Mouse (Mus musculus): ENCODE measurements around the gene Rai14. TPM values are rescaled to one million over a fixed set of nuclear protein-coding genes. Genes with fewer than 3 reads are reported as not detected.

The Rai14 gene
- polyA plus RNA-seq, 1 experiment from 2014 or later: 8.6 TPM

DNA sequence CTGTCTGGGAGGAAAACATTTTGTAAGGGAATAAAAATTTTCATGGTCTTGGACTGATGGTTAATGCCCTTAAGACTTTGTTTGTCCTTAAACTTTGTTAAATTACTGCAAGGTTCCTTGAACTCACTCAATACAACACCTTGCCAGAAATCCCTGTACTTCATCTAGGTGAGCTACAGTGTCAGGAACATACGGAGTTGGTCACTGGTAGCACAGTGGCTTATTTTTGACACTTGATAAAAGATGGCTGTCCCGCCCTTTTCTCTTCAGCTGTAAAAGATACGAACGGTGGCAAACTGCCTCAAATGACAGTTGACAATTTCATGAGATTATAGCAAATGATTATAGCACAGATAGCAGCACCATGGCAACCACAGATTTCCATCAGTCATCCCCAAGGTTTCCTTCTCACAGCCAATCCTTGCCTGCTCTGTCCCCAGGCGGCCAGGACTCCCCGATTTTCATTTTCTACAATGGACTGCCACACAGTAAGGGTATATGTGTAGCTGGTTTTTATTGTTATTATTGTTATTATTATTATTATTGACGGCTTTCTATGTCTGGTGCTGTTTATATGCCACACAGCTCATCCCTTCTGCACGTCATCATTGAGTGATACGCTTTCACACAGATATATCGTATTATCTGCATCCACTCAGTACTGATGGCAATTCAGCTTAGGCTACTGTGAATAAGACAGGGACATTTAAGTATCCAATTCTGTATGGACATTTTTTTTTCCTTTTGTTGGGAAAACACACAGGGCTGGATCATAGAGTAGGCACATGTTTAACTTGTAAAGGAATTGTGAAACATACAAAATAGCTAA, 129.9 kb downstream of the Rai14 start:
- 67% methylated on average over 10 of the region's 10 CpGs for WGBS

GRCm38 (mm10) chr15:10583408-10583807, 131.0 kb downstream of the Rai14 start:
- no peak overlapping the region for H3K4me2 ChIP-seq (ENCODE audit: low read length)
- peak; percentile 83; the same call in 1 of the 2 replicates for ATAC-seq
- no peak overlapping the region for H3K4me3 ChIP-seq (ENCODE audit: low read depth, low read length)
- 0 out of 2 replicates have a peak, but pooled peaks cover 2% of the 10 kb centered on the region for H3K4me1 ChIP-seq (ENCODE audit: control insufficient read depth, insufficient read depth, low read length)
- no peaks in the 10 kb centered on the region for H3K9me3 ChIP-seq (replicated peaks; ENCODE audit: control insufficient read depth, low read length, poor library complexity, severe bottlenecking)
- H3K27me3 ChIP-seq (ENCODE audit: control insufficient read depth, insufficient read depth, low read depth, low read length): no peaks in the 10 kb centered on the region
- no peak overlapping the region for H3K9ac ChIP-seq (ENCODE audit: low read depth, low read length)
- WGBS: 54% methylated on average over 8 of the region's 8 CpGs
- no peak overlapping the region for H3K27ac ChIP-seq (ENCODE audit: low read length)
- no peaks in the 10 kb centered on the region for H3K36me3 ChIP-seq (ENCODE audit: control insufficient read depth, insufficient read depth, low read length)

More for the DNA sequence above, 129.9 kb downstream of the Rai14 start:
- no peaks in the 10 kb centered on the region for H3K36me3 ChIP-seq (ENCODE audit: control insufficient read depth, insufficient read depth, low read length)
- H3K4me1 ChIP-seq (ENCODE audit: control insufficient read depth, insufficient read depth, low read length): 0 out of 2 replicates have a peak, but pooled peaks cover 2% of the 10 kb centered on the region
- H3K9ac ChIP-seq (ENCODE audit: low read depth, low read length): no peak overlapping the region
- H3K4me3 ChIP-seq (ENCODE audit: low read depth, low read length): no peak overlapping the region
- H3K27ac ChIP-seq (ENCODE audit: low read length): peak overlapping the region; percentile 41; the same call in 1 of the 2 replicates
- H3K27me3 ChIP-seq (ENCODE audit: control insufficient read depth, insufficient read depth, low read depth, low read length): no peaks in the 10 kb centered on the region
- no peaks in the 10 kb centered on the region for H3K9me3 ChIP-seq (replicated peaks; ENCODE audit: control insufficient read depth, low read length, poor library complexity, severe bottlenecking)
- ATAC-seq: peak; percentile 87
- H3K4me2 ChIP-seq (ENCODE audit: low read length): no peak overlapping the region

GRCm38 (mm10) chr15:10579159-10579558, 135.3 kb downstream of the Rai14 start:
- no peak overlapping the region for H3K4me3 ChIP-seq (ENCODE audit: low read depth, low read length)
- H3K27me3 ChIP-seq (ENCODE audit: control insufficient read depth, insufficient read depth, low read depth, low read length): no peaks in the 10 kb centered on the region
- H3K4me1 ChIP-seq (ENCODE audit: control insufficient read depth, insufficient read depth, low read length): no peaks in the 10 kb centered on the region
- no peak overlapping the region for H3K27ac ChIP-seq (ENCODE audit: low read length)
- no peak overlapping the region for H3K9ac ChIP-seq (ENCODE audit: low read depth, low read length)
- WGBS: 91% methylated on average over 3 of the region's 3 CpGs
- no peak for ATAC-seq
- H3K4me2 ChIP-seq (ENCODE audit: low read length): no peak overlapping the region
- H3K9me3 ChIP-seq (replicated peaks; ENCODE audit: control insufficient read depth, low read length, poor library complexity, severe bottlenecking): no peaks in the 10 kb centered on the region
- peaks cover 5% of the 10 kb centered on the region; the same call in 1 of the 2 replicates for H3K36me3 ChIP-seq (ENCODE audit: control insufficient read depth, insufficient read depth, low read length)

DNA sequence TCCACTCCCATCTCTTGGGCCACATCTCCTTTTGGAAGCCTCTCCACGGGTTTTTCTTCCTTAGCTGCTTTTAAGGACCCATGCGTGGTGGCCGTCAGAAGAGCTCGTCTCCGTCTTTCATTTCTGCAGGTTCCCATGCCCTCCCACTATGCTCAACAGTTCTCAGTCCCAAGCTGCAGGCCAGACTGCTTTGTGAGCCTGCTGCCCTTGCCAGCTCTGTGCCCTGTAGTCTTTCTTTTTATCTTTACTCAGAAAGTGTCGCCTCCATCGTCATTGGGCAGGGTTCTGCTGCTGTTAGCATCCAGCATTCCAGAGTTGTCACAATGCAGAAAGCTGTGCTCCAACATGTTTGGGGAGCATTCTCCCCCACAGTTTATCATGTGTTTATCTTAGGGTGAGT, 147.9 kb downstream of the Rai14 start:
- no peaks in the 10 kb centered on the region for H3K9me3 ChIP-seq (replicated peaks; ENCODE audit: control insufficient read depth, low read length, poor library complexity, severe bottlenecking)
- no peaks in the 10 kb centered on the region for H3K27me3 ChIP-seq (ENCODE audit: control insufficient read depth, insufficient read depth, low read depth, low read length)
- no peak overlapping the region for H3K27ac ChIP-seq (ENCODE audit: low read length)
- no peaks in the 10 kb centered on the region for H3K4me1 ChIP-seq (ENCODE audit: control insufficient read depth, insufficient read depth, low read length)
- WGBS: 90% methylated on average over 7 of the region's 7 CpGs
- ATAC-seq: no peak
- no peak overlapping the region for H3K4me3 ChIP-seq (ENCODE audit: low read depth, low read length)
- no peak overlapping the region for H3K9ac ChIP-seq (ENCODE audit: low read depth, low read length)
- H3K36me3 ChIP-seq (ENCODE audit: control insufficient read depth, insufficient read depth, low read length): no peaks in the 10 kb centered on the region
- H3K4me2 ChIP-seq (ENCODE audit: low read length): no peak overlapping the region

DNA sequence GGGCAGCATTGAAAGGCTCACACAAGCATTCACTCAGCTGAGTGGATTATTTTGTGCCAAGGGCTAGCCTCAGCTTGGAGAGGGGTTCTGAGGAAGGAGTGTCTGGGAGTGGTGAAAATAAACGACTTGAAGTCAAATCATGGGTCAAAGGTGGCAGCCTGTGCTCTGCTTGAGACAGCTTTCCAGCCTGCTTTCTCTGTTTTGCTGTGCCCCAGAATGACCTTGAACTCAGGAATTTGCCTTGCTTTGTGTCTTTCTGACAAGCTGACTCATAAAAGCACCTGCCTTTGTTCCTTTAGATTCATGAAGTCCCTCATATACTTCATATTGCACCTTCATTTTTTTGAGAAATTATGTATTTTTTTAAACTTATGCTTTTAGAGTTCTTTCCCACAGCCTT, 150.2 kb downstream of the Rai14 start:
- H3K4me2 ChIP-seq (ENCODE audit: low read length): no peak overlapping the region
- ATAC-seq: no peak
- H3K9ac ChIP-seq (ENCODE audit: low read depth, low read length): no peak overlapping the region
- H3K36me3 ChIP-seq (ENCODE audit: control insufficient read depth, insufficient read depth, low read length): no peaks in the 10 kb centered on the region
- H3K27ac ChIP-seq (ENCODE audit: low read length): no peak overlapping the region
- no peak overlapping the region for H3K4me3 ChIP-seq (ENCODE audit: low read depth, low read length)
- 70% methylated on average over 1 of the region's 1 CpGs for WGBS
- no peaks in the 10 kb centered on the region for H3K4me1 ChIP-seq (ENCODE audit: control insufficient read depth, insufficient read depth, low read length)
- H3K9me3 ChIP-seq (replicated peaks; ENCODE audit: control insufficient read depth, low read length, poor library complexity, severe bottlenecking): no peaks in the 10 kb centered on the region
- no peaks in the 10 kb centered on the region for H3K27me3 ChIP-seq (ENCODE audit: control insufficient read depth, insufficient read depth, low read depth, low read length)

GRCm38 (mm10) chr15:10562281-10562680, 152.1 kb downstream of the Rai14 start:
- Histone ChIP-seq H3K4me2 (ENCODE audit: low read length) (no peak overlapping the region), H3K4me3 (ENCODE audit: low read depth, low read length) (no peak overlapping the region), H3K4me1 (ENCODE audit: control insufficient read depth, insufficient read depth, low read length) (no peaks in the 10 kb centered on the region), H3K27me3 (ENCODE audit: control insufficient read depth, insufficient read depth, low read depth, low read length) (no peaks in the 10 kb centered on the region), H3K9ac (ENCODE audit: low read depth, low read length) (no peak overlapping the region), H3K36me3 (ENCODE audit: control insufficient read depth, insufficient read depth, low read length) (no peaks in the 10 kb centered on the region), H3K27ac (ENCODE audit: low read length) (no peak overlapping the region), H3K9me3 (replicated peaks; ENCODE audit: control insufficient read depth, low read length, poor library complexity, severe bottlenecking) (no peaks in the 10 kb centered on the region)
- no peak for ATAC-seq

- no peak overlapping the region for H3K4me2 ChIP-seq (ENCODE audit: low read length)
- H3K4me1 ChIP-seq (ENCODE audit: control insufficient read depth, insufficient read depth, low read length): no peaks in the 10 kb centered on the region
- ATAC-seq: no peak
- H3K36me3 ChIP-seq (ENCODE audit: control insufficient read depth, insufficient read depth, low read length): no peaks in the 10 kb centered on the region
- H3K9me3 ChIP-seq (replicated peaks; ENCODE audit: control insufficient read depth, low read length, poor library complexity, severe bottlenecking): no peaks in the 10 kb centered on the region
- no peak overlapping the region for H3K9ac ChIP-seq (ENCODE audit: low read depth, low read length)
- no peak overlapping the region for H3K27ac ChIP-seq (ENCODE audit: low read length)
- WGBS: 96% methylated on average over 7 of the region's 7 CpGs
- no peak overlapping the region for H3K4me3 ChIP-seq (ENCODE audit: low read depth, low read length)
- no peaks in the 10 kb centered on the region for H3K27me3 ChIP-seq (ENCODE audit: control insufficient read depth, insufficient read depth, low read depth, low read length)
These were observed 154.4 kb downstream of the Rai14 start for GRCm38 (mm10) chr15:10560005-10560404.

GRCm38 (mm10) chr15:10558465-10558864, 156.0 kb downstream of the Rai14 start, which contains the start of gene Ttc23l:
TSS of gene Ttc23l (minus strand) at chr15:10558668.
- WGBS: 84% methylated on average over 13 of the region's 13 CpGs
- H3K4me2 ChIP-seq (ENCODE audit: low read length): no peak within 1 kb of the TSS
- no peaks in the 10 kb centered on the region for H3K9me3 ChIP-seq (replicated peaks; ENCODE audit: control insufficient read depth, low read length, poor library complexity, severe bottlenecking)
- H3K27ac ChIP-seq (ENCODE audit: low read length): no peak within 1 kb of the TSS
- no peak within 1 kb of the TSS for H3K4me3 ChIP-seq (ENCODE audit: low read depth, low read length)
- H3K27me3 ChIP-seq (ENCODE audit: control insufficient read depth, insufficient read depth, low read depth, low read length): no peaks in the 10 kb centered on the region
- no peak for ATAC-seq
- H3K36me3 ChIP-seq (ENCODE audit: control insufficient read depth, insufficient read depth, low read length): no peaks in the 10 kb centered on the region
- no peaks in the 10 kb centered on the region for H3K4me1 ChIP-seq (ENCODE audit: control insufficient read depth, insufficient read depth, low read length)
- H3K9ac ChIP-seq (ENCODE audit: low read depth, low read length): no peak within 1 kb of the TSS

GRCm38 (mm10) chr15:10554336-10554735, 160.1 kb downstream of the Rai14 start:
- Histone ChIP-seq H3K36me3 (ENCODE audit: control insufficient read depth, insufficient read depth, low read length) (no peaks in the 10 kb centered on the region), H3K27me3 (ENCODE audit: control insufficient read depth, insufficient read depth, low read depth, low read length) (no peaks in the 10 kb centered on the region), H3K9me3 (replicated peaks; ENCODE audit: control insufficient read depth, low read length, poor library complexity, severe bottlenecking) (no peaks in the 10 kb centered on the region), H3K4me1 (ENCODE audit: control insufficient read depth, insufficient read depth, low read length) (no peaks in the 10 kb centered on the region), H3K4me3 (ENCODE audit: low read depth, low read length) (no peak overlapping the region), H3K27ac (ENCODE audit: low read length) (no peak overlapping the region), H3K4me2 (ENCODE audit: low read length) (no peak overlapping the region), H3K9ac (ENCODE audit: low read depth, low read length) (no peak overlapping the region)
- no peak for ATAC-seq

All from midbrain, embryonic 16.5 days (tissue).